Mouse (Mus musculus) kidney, adult 2 months (tissue): Measurements from ENCODE around the gene Gadd45g. TPM values are rescaled to one million over a fixed set of nuclear protein-coding genes. Genes with fewer than 3 reads are reported as not detected.

Source experiments
- DNase-seq: peaks from one replicate; pipeline ENCODE4 v3.0.0; 2021
- H3K27ac ChIP-seq: fragments of 200-500 bp; 2 replicates; pipeline ENCODE4 v1.5.1; 2012; ENCODE audit warnings: low read depth, low read length, control low read depth, inconsistent platforms; ENCODE audit not compliant: insufficient read depth
- H3K27me3 ChIP-seq: fragments of 200-500 bp; replicated peaks from 2 replicates; pipeline ENCODE4 v1.6.1; 2012; ENCODE audit warnings: mild to moderate bottlenecking, moderate library complexity, low read length, inconsistent platforms; ENCODE audit not compliant: control insufficient read depth, insufficient read depth
- H3K36me3 ChIP-seq: fragments of 200-500 bp; 2 replicates; pipeline ENCODE4 v1.6.1; 2012; ENCODE audit warnings: mild to moderate bottlenecking, moderate library complexity, low read length, inconsistent platforms; ENCODE audit not compliant: control insufficient read depth, insufficient read depth
- H3K4me1 ChIP-seq: fragments of 200-500 bp; 2 replicates; pipeline ENCODE4 v1.6.1; 2011; ENCODE audit warnings: low read length; ENCODE audit not compliant: control insufficient read depth, insufficient read depth
- H3K4me3 ChIP-seq: fragments of 200-500 bp; 2 replicates; pipeline ENCODE4 v1.5.1; 2011; ENCODE audit warnings: mild to moderate bottlenecking, low read depth, low read length, control low read depth; ENCODE audit not compliant: insufficient read depth
- CTCF ChIP-seq: fragments of 200-500 bp; conservative IDR thresholded peaks from 2 replicates; pipeline ENCODE4 v1.5.1; 2011; ENCODE audit warnings: low read depth, mild to moderate bottlenecking, control low read depth, low read length, moderate library complexity, mixed read lengths; ENCODE audit not compliant: insufficient read depth, insufficient read length
- POLR2A ChIP-seq: fragments of 200-500 bp; IDR thresholded peaks from one replicate; pipeline ENCODE4 v1.6.1; 2011; ENCODE audit warnings: low read depth, low read length, control low read depth
- WGBS: fragments of 180-500 bp; shearing (Covaris S2); methylation state at CpG from one replicate; pipeline ENCODE4 v1.1.7; 2018; 5-methylcytosine and 5-hydroxymethylcytosine counted together
- polyA plus RNA-seq: library from polyadenylated mRNA; depleted of rRNA; stranded (reverse); fragments of >200 nt; gene quantifications from 2 replicates; pipeline ENCODE4 v1.2.3, GENCODE M21; 2012

Gene Gadd45g
- polyA plus RNA-seq, 1 experiment: 57.2 TPM

- Histone ChIP-seq H3K27me3 (no peaks in the 10 kb centered on the region), H3K27ac (peak overlapping the region; percentile 96), H3K4me1 (peaks cover 19% of the 10 kb centered on the region), H3K36me3 (no peaks in the 10 kb centered on the region; the same call in 1 of the 2 replicates), H3K4me3 (peak overlapping the region; percentile 86)
- DNase-seq: peak; percentile 87
- 1% methylated on average over 31 of the region's 31 CpGs for WGBS
- TF ChIP-seq CTCF: peak; percentile 46
- TF ChIP-seq POLR2A: peak; percentile 25
Measured at GRCm38 (mm10) chr13:51847979-51848480, 1.6 kb downstream of the Gadd45g start.

- Histone ChIP-seq H3K27me3 (no peaks in the 10 kb centered on the region), H3K4me1 (peaks cover 19% of the 10 kb centered on the region), H3K27ac (peak overlapping the region; percentile 96), H3K4me3 (peak overlapping the region; percentile 86), H3K36me3 (no peaks in the 10 kb centered on the region; the same call in 1 of the 2 replicates)
- peak; percentile 50 for DNase-seq
- 3% methylated on average over 20 of the region's 20 CpGs for WGBS
- no peak for TF ChIP-seq POLR2A
- no peak for TF ChIP-seq CTCF
Measured at GRCm38 (mm10) chr13:51848481-51849240, 2.2 kb downstream of the Gadd45g start.

- H3K4me1 ChIP-seq: peaks cover 19% of the 10 kb centered on the region
- peak; percentile 91 for DNase-seq
Measured at GRCm38 (mm10) chr13:51849241-51850033, 3.0 kb downstream of the Gadd45g start.

GRCm38 (mm10) chr13:51850565-51850964, 4.1 kb downstream of the Gadd45g start:
- no peak for DNase-seq
- TF ChIP-seq CTCF (no peak), POLR2A (no peak)
- no peaks in the 10 kb centered on the region; the same call in 1 of the 2 replicates for H3K36me3 ChIP-seq
- H3K4me1 ChIP-seq: peaks cover 16% of the 10 kb centered on the region
- no peaks in the 10 kb centered on the region for H3K27me3 ChIP-seq
- H3K4me3 ChIP-seq: no peak overlapping the region
- H3K27ac ChIP-seq: no peak overlapping the region
- 93% methylated on average over 1 of the region's 1 CpGs for WGBS

More at GRCm38 (mm10) chr13:51849241-51850033, 3.0 kb downstream of the Gadd45g start:
- no peaks in the 10 kb centered on the region; the same call in 1 of the 2 replicates for H3K36me3 ChIP-seq
- peak overlapping the region; percentile 93 for H3K27ac ChIP-seq
- WGBS: 6% methylated on average over 25 of the region's 25 CpGs
- H3K27me3 ChIP-seq: no peaks in the 10 kb centered on the region
- no peak for TF ChIP-seq CTCF
- H3K4me3 ChIP-seq: peak overlapping the region; percentile 86

- WGBS: 39% methylated on average over 7 of the region's 7 CpGs
- H3K27ac ChIP-seq: no peak overlapping the region
- H3K36me3 ChIP-seq: no peaks in the 10 kb centered on the region; the same call in 1 of the 2 replicates
- no peak overlapping the region for H3K4me3 ChIP-seq
- H3K4me1 ChIP-seq: peaks cover 23% of the 10 kb centered on the region
- H3K27me3 ChIP-seq: no peaks in the 10 kb centered on the region
- TF ChIP-seq POLR2A: no peak
- no peak for TF ChIP-seq CTCF
- no peak for DNase-seq
Measured at GRCm38 (mm10) chr13:51852560-51853190, 6.2 kb downstream of the Gadd45g start.

- Histone ChIP-seq H3K27me3 (no peaks in the 10 kb centered on the region), H3K27ac (no peak overlapping the region), H3K4me3 (no peak overlapping the region), H3K36me3 (no peaks in the 10 kb centered on the region), H3K4me1 (peaks cover 23% of the 10 kb centered on the region)
- no peak for DNase-seq
- TF ChIP-seq POLR2A (no peak), CTCF (no peak)
- WGBS: 65% methylated on average over 16 of the region's 16 CpGs
Measured at GRCm38 (mm10) chr13:51853301-51854243, 7.1 kb downstream of the Gadd45g start.
